Mouse (Mus musculus) megakaryocyte, adult 5-6 weeks (primary cell): Measurements from ENCODE around the gene Tex14. TPM values are rescaled to one million over a fixed set of nuclear protein-coding genes. Genes with fewer than 3 reads are reported as not detected.
"Not testable (repeated sequence)": the region's sequence is repeated elsewhere in the genome, so short reads cannot be mapped to it uniquely, and the experiment has no call there.

Experiments
- ATAC-seq: 2 replicates; pipeline ENCODE4 v1.8.0; 2016; ENCODE audit warnings: mild to moderate bottlenecking, inconsistent platforms; ENCODE audit not compliant: poor library complexity, severe bottlenecking
- total RNA-seq, 2 experiments: library from RNA; stranded (forward) in 1 of 2; stranded (reverse) in 1 of 2; fragments of 153-499, 151-499 nt in 1 of 2; fragments of 221-1000, 200-1000 nt in 1 of 2; gene quantifications; 2 replicates each; pipeline versions ENCODE4 v1.2.3 to v1.2.4; 2015 to 2017

Gene Tex14
- total RNA-seq, 2 experiments from 2014 or later, result 0.13 to 0.15 TPM

- ATAC-seq, result no peak
Observed at GRCm38 (mm10) chr11:87468706-87469315, 63.9 kb downstream of the Tex14 start.

- ATAC-seq, result peak; percentile 97
Observed at GRCm38 (mm10) chr11:87470807-87471698, 66.2 kb downstream of the Tex14 start.

GRCm38 (mm10) chr11:87471699-87471997 is 66.8 kb downstream of the Tex14 start:
- ATAC-seq, result not testable (repeated sequence)

GRCm38 (mm10) chr11:87472058-87472457 is 67.2 kb downstream of the Tex14 start:
- ATAC-seq, result not testable (repeated sequence)

GRCm38 (mm10) chr11:87479172-87479571 is 74.3 kb downstream of the Tex14 start:
- ATAC-seq, result not testable (repeated sequence)

- no peak for ATAC-seq
Observed at GRCm38 (mm10) chr11:87483796-87484326, 79.0 kb downstream of the Tex14 start.

- ATAC-seq, result no peak
Observed at GRCm38 (mm10) chr11:87488948-87489347, 84.1 kb downstream of the Tex14 start.

GRCm38 (mm10) chr11:87504690-87505214 is 99.9 kb downstream of the Tex14 start:
- ATAC-seq, result no peak

- no peak for ATAC-seq
Observed at GRCm38 (mm10) chr11:87506502-87506901, 101.6 kb downstream of the Tex14 start.

GRCm38 (mm10) chr11:87507043-87507442 is 102.2 kb downstream of the Tex14 start:
- no peak for ATAC-seq

- peak; percentile 92 for ATAC-seq
Observed at GRCm38 (mm10) chr11:87519260-87519659, 114.4 kb downstream of the Tex14 start.

- ATAC-seq, result peak; percentile 59
Observed at GRCm38 (mm10) chr11:87523466-87523865, 118.6 kb downstream of the Tex14 start.

GRCm38 (mm10) chr11:87523967-87524366 is 119.1 kb downstream of the Tex14 start:
- no peak for ATAC-seq

GRCm38 (mm10) chr11:87524780-87525179 is 119.9 kb downstream of the Tex14 start:
- ATAC-seq, result no peak

GRCm38 (mm10) chr11:87527364-87527763 is 122.5 kb downstream of the Tex14 start:
- ATAC-seq, result peak; percentile 89

- peak; percentile 57 for ATAC-seq
Observed at GRCm38 (mm10) chr11:87527990-87528389, 123.1 kb downstream of the Tex14 start.

GRCm38 (mm10) chr11:87531695-87532094 is 126.8 kb downstream of the Tex14 start:
- no peak for ATAC-seq

- no peak for ATAC-seq
Observed at GRCm38 (mm10) chr11:87542285-87542684, 137.4 kb downstream of the Tex14 start.

GRCm38 (mm10) chr11:87542906-87543305 is 138.0 kb downstream of the Tex14 start:
- no peak for ATAC-seq

GRCm38 (mm10) chr11:87553342-87553741 is 148.5 kb downstream of the Tex14 start:
- no peak for ATAC-seq

GRCm38 (mm10) chr11:87554386-87554785 is 149.5 kb downstream of the Tex14 start:
- no peak for ATAC-seq
